Mouse (Mus musculus) hindbrain, postnatal 0 days (tissue): Measurements from ENCODE around the gene Olfr1423. TPM values are rescaled to one million over a fixed set of nuclear protein-coding genes. Genes with fewer than 3 reads are reported as not detected.

Source experiments
- ATAC-seq: fragments of 200-750 bp; cut with Nextera tagmentation; 2 replicates; pipeline ENCODE4 v1.8.0; 2017; ENCODE audit warnings: mild to moderate bottlenecking, moderate TSS enrichment, moderate library complexity
- DNase-seq: peaks from one replicate; pipeline ENCODE4 v3.0.0-alpha.2; 2015; ENCODE audit warnings: low spot score
- H3K27ac ChIP-seq: fragments of 300-500 bp; sonication (generic); 2 replicates; pipeline ENCODE4 v1.5.1; 2014; ENCODE audit warnings: mild to moderate bottlenecking
- H3K27me3 ChIP-seq: fragments of 300-500 bp; sonication (generic); 2 replicates; pipeline ENCODE4 v1.6.1; 2014; ENCODE audit warnings: low read length, mixed read lengths; ENCODE audit not compliant: insufficient read depth
- H3K36me3 ChIP-seq: fragments of 300-500 bp; sonication (generic); 2 replicates; pipeline ENCODE4 v1.6.1; 2014; ENCODE audit warnings: low read length, mixed read lengths; ENCODE audit not compliant: insufficient read depth
- H3K4me1 ChIP-seq: fragments of 300-500 bp; sonication (generic); 2 replicates; pipeline ENCODE4 v1.6.1; 2014; ENCODE audit warnings: antibody characterized with exemption, low read length, mixed read lengths; ENCODE audit not compliant: insufficient read depth
- H3K4me2 ChIP-seq: fragments of 300-500 bp; sonication (generic); 2 replicates; pipeline ENCODE4 v1.6.1; 2014; ENCODE audit warnings: low read depth, mild to moderate bottlenecking, low read length, moderate library complexity, mixed read lengths
- H3K4me3 ChIP-seq: fragments of 300-500 bp; sonication (generic); 2 replicates; pipeline ENCODE4 v1.5.1; 2014; ENCODE audit warnings: low read length
- H3K9ac ChIP-seq: fragments of 300-500 bp; sonication (generic); replicated peaks from 2 replicates; pipeline ENCODE4 v1.6.1; 2014; ENCODE audit warnings: mild to moderate bottlenecking, low read length, moderate library complexity, mixed read lengths
- H3K9me3 ChIP-seq: fragments of 300-500 bp; sonication (generic); 2 replicates; pipeline ENCODE4 v1.6.1; 2016; ENCODE audit warnings: low read length, mixed read lengths
- CTCF ChIP-seq: IDR thresholded peaks from 2 replicates; pipeline ENCODE4 v1.5.1; 2016; ENCODE audit warnings: antibody characterized with exemption, control low read depth, low read depth
- WGBS: fragments of 180-500 bp; shearing (Covaris S2); extraction: QIAGEN DNeasy Blood & Tissue Kit; methylation state at CpG from one replicate; pipeline ENCODE4 v1.1.7; 2014; 5-methylcytosine and 5-hydroxymethylcytosine counted together
- polyA plus RNA-seq: library from polyadenylated mRNA; unstranded; fragments of >200 nt; fragmentation: Nextera tagmentation; extraction: Ambion mirVana; gene quantifications from 2 replicates; pipeline ENCODE4 v1.2.1, GENCODE M21; 2015
- total RNA-seq: library from RNA; depleted of rRNA; stranded (reverse); fragments of >200 nt; gene quantifications from 2 replicates; pipeline ENCODE4 v1.2.3, GENCODE M21; 2014

Olfr1423 gene
- total and polyA plus RNA-seq, 2 experiments from 2014 or later = not detected

GRCm38 (mm10) chr19:12011560-12012556 is 29.3 kb downstream of the Olfr1423 start:
- peak; percentile 85 for ATAC-seq
- peak overlapping the region; percentile 61 for H3K4me3 ChIP-seq
- H3K27ac ChIP-seq = peak overlapping the region; percentile 76
- under 1% methylated on average over 49 of the region's 49 CpGs for WGBS
- H3K9ac ChIP-seq = peak overlapping the region; percentile 43
- H3K9me3 ChIP-seq = no peaks in the 10 kb centered on the region
- peak; percentile 77 for TF ChIP-seq CTCF
- peak overlapping the region; percentile 76 for H3K4me2 ChIP-seq
- no peaks in the 10 kb centered on the region for H3K36me3 ChIP-seq
- H3K4me1 ChIP-seq = 0 out of 2 replicates have a peak, but pooled peaks cover 7% of the 10 kb centered on the region
- DNase-seq = peak; percentile 92
- H3K27me3 ChIP-seq = no peaks in the 10 kb centered on the region

- ATAC-seq = peak; percentile 55
- Histone ChIP-seq H3K36me3 (no peaks in the 10 kb centered on the region), H3K27ac (peak overlapping the region; percentile 94), H3K27me3 (no peaks in the 10 kb centered on the region), H3K4me2 (peak overlapping the region; percentile 76), H3K4me1 (0 out of 2 replicates have a peak, but pooled peaks cover 7% of the 10 kb centered on the region), H3K9me3 (no peaks in the 10 kb centered on the region), H3K4me3 (peak overlapping the region; percentile 61), H3K9ac (peak overlapping the region; percentile 72)
- WGBS = under 1% methylated on average over 26 of the region's 26 CpGs
- peak; percentile 96 for DNase-seq
- no peak for TF ChIP-seq CTCF
Observed at GRCm38 (mm10) chr19:12010916-12011559, 30.1 kb downstream of the Olfr1423 start.

GRCm38 (mm10) chr19:12010281-12010771 is 30.8 kb downstream of the Olfr1423 start:
- H3K4me2 ChIP-seq = peak overlapping the region; percentile 76
- peak; percentile 43 for ATAC-seq
- peak overlapping the region; percentile 61 for H3K4me3 ChIP-seq
- 0 out of 2 replicates have a peak, but pooled peaks cover 7% of the 10 kb centered on the region for H3K4me1 ChIP-seq
- H3K36me3 ChIP-seq = no peaks in the 10 kb centered on the region
- WGBS = under 1% methylated on average over 24 of the region's 24 CpGs
- no peak for TF ChIP-seq CTCF
- H3K27ac ChIP-seq = peak overlapping the region; percentile 94
- DNase-seq = peak; percentile 66
- no peaks in the 10 kb centered on the region for H3K27me3 ChIP-seq
- no peaks in the 10 kb centered on the region for H3K9me3 ChIP-seq
- H3K9ac ChIP-seq = peak overlapping the region; percentile 72

GRCm38 (mm10) chr19:12009501-12010280 is 31.4 kb downstream of the Olfr1423 start:
- no peaks in the 10 kb centered on the region for H3K36me3 ChIP-seq
- H3K27ac ChIP-seq = peak overlapping the region; percentile 94
- H3K27me3 ChIP-seq = no peaks in the 10 kb centered on the region
- ATAC-seq (no peak), DNase-seq (peak; percentile 86)
- H3K9ac ChIP-seq = peak overlapping the region; percentile 72
- peak overlapping the region; percentile 76 for H3K4me2 ChIP-seq
- TF ChIP-seq CTCF = no peak
- no peaks in the 10 kb centered on the region for H3K9me3 ChIP-seq
- 0 out of 2 replicates have a peak, but pooled peaks cover 7% of the 10 kb centered on the region for H3K4me1 ChIP-seq
- 1% methylated on average over 24 of the region's 24 CpGs for WGBS
- peak overlapping the region; percentile 61 for H3K4me3 ChIP-seq

- H3K9ac ChIP-seq = no peak overlapping the region
- no peaks in the 10 kb centered on the region for H3K27me3 ChIP-seq
- peak; percentile 21 for DNase-seq
- H3K27ac ChIP-seq = peak overlapping the region; percentile 36; the same call in 1 of the 2 replicates
- H3K36me3 ChIP-seq = no peaks in the 10 kb centered on the region
- TF ChIP-seq CTCF = no peak
- peak overlapping the region; percentile 33 for H3K4me2 ChIP-seq
- H3K9me3 ChIP-seq = no peaks in the 10 kb centered on the region
- 25% methylated on average over 17 of the region's 17 CpGs for WGBS
- H3K4me1 ChIP-seq = 0 out of 2 replicates have a peak, but pooled peaks cover 7% of the 10 kb centered on the region
- no peak for ATAC-seq
- no peak overlapping the region for H3K4me3 ChIP-seq
Observed at GRCm38 (mm10) chr19:12008410-12009380, 32.4 kb downstream of the Olfr1423 start.
